Comparison of ENCODE assay signal across 21 mouse cellular contexts in genomic region chr4:126643815-126644214, GRCm38 (mm10).
"Had no signal": no experiment of that assay in that cellular context is flagged by ENCODE, and none has a peak within 500 bp of the region (broad histone marks: within the 10 kb centered on the region; RNA-seq: fewer than 3 reads in every experiment).

No protein-coding gene starts in this region.

- ATAC-seq: forebrain, embryonic 16.5 days; inflammation-experienced regulatory T-cells, adult 6 months; intestine, embryonic 16.5 days had no signal

- H3K4me2 ChIP-seq: heart, embryonic 11.5 days; heart, embryonic 13.5 days; heart, embryonic 15.5 days; hindbrain, embryonic 13.5 days; hindbrain, embryonic 15.5 days; limb, embryonic 12.5 days had no signal

- H3K27ac ChIP-seq: gastrocnemius, adult 2 months; heart, adult 2 months; heart, embryonic 13.5 days; heart, embryonic 15.5 days; hindbrain, embryonic 13.5 days; hindbrain, embryonic 15.5 days; layer of hippocampus, adult 2 months; left cerebral cortex, adult 2 months; limb, embryonic 10.5 days; limb, embryonic 12.5 days had no signal

- H3K27me3 ChIP-seq: hindbrain, embryonic 15.5 days had no signal

- H3K4me3 ChIP-seq: gastrocnemius, adult 2 months; heart, adult 2 months; heart, embryonic 13.5 days; heart, embryonic 15.5 days; hindbrain, embryonic 13.5 days; hindbrain, embryonic 15.5 days; layer of hippocampus, adult 2 months; left cerebral cortex, adult 2 months; limb, embryonic 10.5 days; limb, embryonic 12.5 days had no signal

- H3K4me1 ChIP-seq: heart, embryonic 13.5 days; heart, embryonic 15.5 days; limb, embryonic 12.5 days had no signal

- H3K36me3 ChIP-seq: heart, embryonic 13.5 days; heart, embryonic 15.5 days; hindbrain, embryonic 13.5 days; hindbrain, embryonic 15.5 days; limb, embryonic 10.5 days; limb, embryonic 12.5 days had no signal

- DNase-seq: gastrocnemius, adult 2 months; gastrocnemius, postnatal 10 days; gastrocnemius, postnatal 25 days; heart, adult 11 months; heart, adult 2 months; heart, postnatal 14 days; heart, postnatal 36 days; kidney, adult 8-10 months; liver had no signal

- H3K9me3 ChIP-seq: heart, embryonic 13.5 days; heart, embryonic 15.5 days; hindbrain, embryonic 13.5 days; hindbrain, embryonic 15.5 days; limb, embryonic 10.5 days; limb, embryonic 12.5 days had no signal

- H3K9ac ChIP-seq: heart, embryonic 13.5 days; heart, embryonic 15.5 days; hindbrain, embryonic 13.5 days; hindbrain, embryonic 15.5 days; limb, embryonic 12.5 days had no signal
